Mouse (Mus musculus) c-Kit-positive CD71-positive TER-119-negative erythroid progenitor cells, embryonic 14.5 days (primary cell): ENCODE data around the gene Creb5.

Source experiments
- DNase-seq: peaks from one replicate; pipeline ENCODE4 v3.0.0-alpha.2; 2013; ENCODE audit warnings: low read depth

Gene Creb5

DNA sequence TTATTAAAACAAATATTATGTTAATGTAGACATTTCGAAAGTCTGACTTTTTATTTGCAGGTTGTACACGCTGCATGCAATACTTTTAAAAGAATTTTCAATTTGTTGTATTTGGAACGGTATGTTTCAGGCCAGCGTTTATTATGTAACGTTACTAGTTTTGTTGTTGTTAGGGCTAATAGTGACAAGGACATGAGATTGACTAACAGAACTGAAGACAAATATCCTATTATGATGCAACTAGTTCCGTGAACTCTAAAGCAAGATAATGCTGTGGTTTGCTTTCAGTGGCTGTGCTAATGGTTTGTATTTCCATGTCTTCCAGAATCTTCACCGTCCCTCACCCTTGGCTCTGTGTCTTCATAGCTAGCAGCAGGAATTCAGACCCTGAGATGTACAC is 357.9 kb downstream of the Creb5 start:
- no peak for DNase-seq

DNA sequence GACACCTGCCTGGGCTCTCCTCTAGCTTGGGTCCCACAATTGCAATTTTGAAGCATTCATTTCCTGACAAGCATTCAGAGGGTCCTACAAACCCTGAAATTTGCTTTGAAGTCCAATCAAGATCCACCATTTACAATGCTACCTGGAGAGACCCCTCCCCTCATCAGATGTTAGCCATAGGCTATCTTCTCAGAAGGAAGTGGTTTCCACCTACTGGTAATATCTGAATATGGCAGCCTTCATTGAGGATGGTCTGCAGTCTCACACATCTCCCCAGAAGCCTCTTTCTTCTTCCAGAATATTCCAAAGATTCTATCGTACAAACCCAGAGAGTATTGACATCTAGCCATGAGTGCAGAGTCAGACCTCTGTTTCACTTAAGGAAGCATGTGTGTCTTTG is 362.7 kb downstream of the Creb5 start:
- no peak for DNase-seq

DNA sequence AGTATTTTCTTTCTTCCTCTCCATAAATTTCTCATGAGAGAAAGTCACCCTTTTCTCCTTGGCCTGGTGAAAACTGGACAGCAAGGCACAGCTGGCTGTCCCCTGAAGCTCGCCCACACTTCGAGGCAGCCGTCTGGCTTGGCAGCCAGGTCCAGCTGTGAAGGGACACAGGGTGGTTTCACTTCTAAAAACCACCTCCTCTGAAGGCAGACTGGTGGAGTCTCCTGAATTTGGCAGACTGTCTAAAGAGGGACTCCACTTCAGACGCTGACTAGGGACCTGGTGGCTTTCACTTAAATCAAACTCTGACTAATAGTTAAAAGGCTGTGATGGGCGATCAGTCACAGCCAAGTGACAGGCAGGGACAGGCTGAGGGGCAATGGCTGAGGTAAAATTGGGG is 365.6 kb downstream of the Creb5 start:
- no peak for DNase-seq

- no peak for DNase-seq
These were observed 366.8 kb downstream of the Creb5 start for GRCm38 (mm10) chr6:53653706-53654360.

DNA sequence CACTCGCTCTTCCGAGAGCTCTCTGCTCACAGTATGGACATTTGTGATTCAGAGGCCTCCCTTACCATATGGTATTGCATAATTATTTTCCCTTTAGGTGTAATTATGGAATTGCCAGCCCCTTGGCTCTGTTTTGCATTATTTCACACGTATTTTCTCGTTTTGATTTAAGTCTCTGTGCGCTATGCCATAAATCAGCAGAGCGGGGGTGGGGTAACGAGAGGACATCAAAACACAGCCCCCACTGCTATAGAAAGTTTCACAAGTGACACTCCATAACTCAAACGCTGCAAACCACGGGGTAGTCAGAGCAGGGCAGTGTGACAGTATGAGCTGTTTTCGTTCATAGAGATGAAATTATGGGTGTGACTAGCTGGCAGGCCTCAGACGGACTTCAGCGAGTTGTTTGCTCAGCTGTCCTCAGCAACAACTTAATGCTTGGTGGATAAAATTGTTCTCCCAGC is 367.3 kb downstream of the Creb5 start:
- DNase-seq, result no peak

GRCm38 (mm10) chr6:53656466-53656865 is 369.4 kb downstream of the Creb5 start:
- DNase-seq, result no peak

- no peak for DNase-seq
These were observed 370.4 kb downstream of the Creb5 start for GRCm38 (mm10) chr6:53657483-53657882.

DNA sequence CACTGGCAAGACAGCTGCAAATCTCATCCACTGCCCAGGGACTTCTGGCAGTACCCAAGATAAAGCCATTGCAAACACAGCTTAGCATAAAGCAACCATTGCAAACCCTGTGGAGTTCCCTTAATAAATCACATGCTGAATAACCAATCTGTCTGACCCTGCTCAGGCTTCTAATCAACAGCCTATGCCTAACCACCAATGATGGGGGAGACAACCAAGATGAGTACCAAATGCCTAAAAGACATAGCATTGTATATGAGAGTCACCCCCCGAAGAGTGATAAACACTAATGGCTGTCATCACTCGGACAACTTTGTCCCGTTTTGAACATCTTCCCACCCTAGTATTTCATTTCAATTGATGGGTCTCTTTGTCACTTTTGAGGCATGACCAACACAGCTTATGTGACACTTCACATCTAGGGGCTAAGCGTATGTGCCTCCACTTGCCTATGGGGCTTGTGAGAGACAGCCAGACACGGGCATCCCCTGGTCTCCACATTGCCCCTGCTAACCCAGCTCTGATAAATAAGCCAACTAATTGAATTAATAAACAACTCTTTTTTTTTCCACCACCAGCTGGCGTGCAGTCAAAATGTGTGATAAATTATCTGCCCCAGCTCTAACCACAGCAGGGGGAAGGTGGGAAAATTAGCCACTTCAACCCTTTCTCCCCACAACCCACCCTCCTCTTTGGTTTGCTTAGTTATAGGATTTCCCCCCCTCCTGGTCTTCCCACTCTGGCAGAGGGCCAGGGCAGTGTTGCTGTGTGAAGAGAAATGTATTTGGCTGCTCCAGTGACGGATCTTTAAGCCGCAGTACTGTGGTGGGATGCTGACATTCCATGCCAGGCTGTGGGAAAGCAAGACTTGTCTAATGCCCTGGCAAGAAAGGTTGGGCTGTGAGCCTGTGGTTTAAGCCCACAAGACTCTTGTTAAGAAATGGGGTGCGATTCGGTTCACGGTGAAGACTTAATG is 376.1 kb downstream of the Creb5 start:
- no peak for DNase-seq

GRCm38 (mm10) chr6:53664759-53665158 is 377.7 kb downstream of the Creb5 start:
- DNase-seq, result no peak

GRCm38 (mm10) chr6:53666503-53666902 is 379.4 kb downstream of the Creb5 start:
- DNase-seq, result no peak

DNA sequence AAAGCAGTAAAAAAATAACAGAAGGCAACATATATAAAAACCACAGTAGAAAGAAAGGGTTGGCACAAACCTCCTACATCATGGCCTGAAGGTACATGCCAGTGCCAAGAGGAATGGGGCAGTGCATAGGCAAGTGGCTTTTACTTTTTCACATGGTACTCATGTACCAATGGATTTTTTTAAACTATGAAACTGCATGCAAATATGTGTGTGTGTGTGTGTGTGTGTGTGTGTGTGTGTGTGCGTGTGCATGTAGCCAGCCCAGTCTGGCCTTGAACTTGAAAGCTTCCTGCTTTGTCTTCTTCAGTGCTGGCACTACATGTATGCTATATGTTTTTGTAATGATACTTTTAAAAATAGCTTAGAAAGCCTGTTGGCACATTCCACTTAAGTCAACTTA is 391.2 kb downstream of the Creb5 start:
- DNase-seq, result no peak

GRCm38 (mm10) chr6:53680046-53680445 is 393.0 kb downstream of the Creb5 start:
- DNase-seq, result no peak

- DNase-seq, result no peak
These were observed 397.3 kb downstream of the Creb5 start for GRCm38 (mm10) chr6:53684416-53684815.

- no peak for DNase-seq
These were observed 398.3 kb downstream of the Creb5 start for GRCm38 (mm10) chr6:53685323-53685722.

DNA sequence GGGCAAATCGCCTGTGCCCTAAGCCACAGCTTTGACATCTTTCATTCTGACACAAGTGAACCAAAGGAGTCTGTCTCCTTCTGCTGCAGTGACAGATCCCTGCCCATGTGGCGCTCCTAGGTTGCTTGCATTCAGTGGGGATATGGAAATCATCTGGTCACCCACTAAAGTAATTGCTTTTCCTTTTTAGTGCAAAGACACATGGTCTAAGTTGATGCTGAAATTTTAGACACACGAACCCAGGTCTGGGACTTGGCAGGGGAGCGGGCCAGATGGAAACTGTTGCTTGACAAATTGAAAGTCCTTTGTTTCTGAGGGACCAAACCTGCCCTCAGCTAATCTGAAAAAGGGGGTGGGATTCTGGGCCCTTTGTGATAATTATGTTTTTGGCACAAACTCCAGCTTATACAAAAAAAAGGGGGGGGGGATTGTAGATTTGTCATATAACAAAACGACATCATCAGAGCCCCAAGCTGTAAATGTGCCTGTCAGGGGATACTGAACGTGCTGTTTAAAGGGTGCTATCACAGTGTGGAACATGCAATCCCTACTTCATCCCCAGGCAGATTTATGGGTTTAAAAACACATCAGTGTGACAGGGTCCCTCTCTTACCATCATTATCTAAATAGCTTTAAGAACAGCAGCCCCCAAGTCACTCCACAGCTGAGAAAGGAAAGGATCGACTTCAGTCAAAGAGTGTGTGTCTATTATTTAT is 401.9 kb downstream of the Creb5 start:
- DNase-seq, result no peak

DNA sequence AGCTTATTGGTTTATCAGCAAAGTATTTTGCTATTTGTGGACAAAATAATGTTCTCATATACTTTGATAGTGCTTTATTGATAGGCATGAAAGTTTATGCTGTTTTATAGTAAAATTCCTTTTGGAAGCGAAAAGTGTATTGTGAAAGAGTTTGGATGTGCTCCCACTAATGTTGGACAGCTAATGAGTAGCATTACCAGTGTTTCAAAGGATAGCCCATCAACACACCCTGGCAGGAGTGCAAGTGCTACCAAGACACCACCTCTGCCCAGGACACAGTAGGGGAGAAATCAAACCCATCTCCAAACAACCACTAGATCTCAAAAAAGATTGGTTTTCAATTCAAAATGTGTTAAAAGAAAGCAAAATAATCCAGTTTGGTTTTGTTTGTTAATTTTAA is 403.9 kb downstream of the Creb5 start:
- DNase-seq, result no peak

GRCm38 (mm10) chr6:53695216-53695615 is 408.1 kb downstream of the Creb5 start:
- no peak for DNase-seq

GRCm38 (mm10) chr6:53696471-53696870 is 409.4 kb downstream of the Creb5 start:
- DNase-seq, result no peak

GRCm38 (mm10) chr6:53696921-53697320 is 409.9 kb downstream of the Creb5 start:
- DNase-seq, result no peak

DNA sequence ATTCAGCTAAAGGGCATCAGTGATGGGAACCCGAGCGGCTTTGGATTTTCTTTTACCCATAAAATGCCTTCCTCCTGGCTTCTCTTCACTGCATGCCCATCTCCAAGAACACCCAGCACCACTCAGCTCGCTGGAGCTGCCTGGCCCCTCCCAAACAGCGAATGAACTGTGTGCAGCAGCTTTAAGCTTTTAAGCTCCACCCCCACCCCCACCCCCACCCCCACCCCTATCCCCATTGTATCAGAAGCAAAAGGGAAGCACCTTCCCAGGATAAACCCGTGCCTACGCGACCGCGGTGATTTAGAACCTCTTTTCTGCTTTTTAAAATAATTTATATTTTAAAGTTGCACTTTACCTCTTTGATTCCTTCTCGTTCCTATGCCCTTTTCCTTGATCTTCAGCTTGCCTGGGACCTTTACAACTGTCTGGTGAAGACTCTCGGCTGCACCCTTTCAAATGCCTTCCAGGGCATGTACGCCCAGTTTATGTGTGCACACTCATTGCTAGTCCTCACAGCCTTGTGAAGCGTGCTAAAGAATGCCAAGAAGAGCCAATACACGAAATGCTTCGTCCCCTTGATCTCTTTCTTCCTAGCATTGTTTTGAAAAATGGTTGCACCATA is 411.2 kb downstream of the Creb5 start:
- no peak for DNase-seq

GRCm38 (mm10) chr6:53704440-53704839 is 417.4 kb downstream of the Creb5 start:
- no peak for DNase-seq
